Mouse (Mus musculus): Measurements from ENCODE around the gene Jdp2. TPM values are rescaled to one million over a fixed set of nuclear protein-coding genes. Genes with fewer than 3 reads are reported as not detected.
A peak's percentile ranks its signal among the peaks of the same experiment; 100 is the strongest.

The Jdp2 gene
- polyA plus RNA-seq, 1 experiment from 2014 or later: 0.17 TPM

- Histone ChIP-seq H3K4me3 (no peak overlapping the region), H3K36me3 (no peaks in the 10 kb centered on the region)
- WGBS (ENCODE audit: insufficient replicate concordance): 25% methylated on average over 4 of the region's 4 CpGs
Observed at GRCm38 (mm10) chr12:85575496-85575840, 23.4 kb upstream of the Jdp2 start.

GRCm38 (mm10) chr12:85581261-85582066 is 17.4 kb upstream of the Jdp2 start:
- Histone ChIP-seq H3K9ac (no peak overlapping the region), H3K36me3 (no peaks in the 10 kb centered on the region), H3K27ac (no peak overlapping the region), H3K4me1 (no peaks in the 10 kb centered on the region), H3K4me3 (no peak overlapping the region), H3K27me3 (replicated peaks) (no peaks in the 10 kb centered on the region; the same call in 1 of the 2 replicates), H3K9me3 (replicated peaks) (no peaks in the 10 kb centered on the region), H3K4me2 (no peak overlapping the region)
- no peak for ATAC-seq
- 55% methylated on average over 15 of the region's 15 CpGs for WGBS (ENCODE audit: insufficient replicate concordance)

More at GRCm38 (mm10) chr12:85575496-85575840, 23.4 kb upstream of the Jdp2 start:
- no peak overlapping the region for H3K27ac ChIP-seq
- H3K9me3 ChIP-seq (replicated peaks): no peaks in the 10 kb centered on the region
- H3K27me3 ChIP-seq (replicated peaks): peaks cover 7% of the 10 kb centered on the region; the same call in 1 of the 2 replicates
- ATAC-seq: no peak
- H3K9ac ChIP-seq: no peak overlapping the region
- no peak overlapping the region for H3K4me2 ChIP-seq
- no peaks in the 10 kb centered on the region for H3K4me1 ChIP-seq

GRCm38 (mm10) chr12:85582067-85582316 is 16.8 kb upstream of the Jdp2 start:
- ATAC-seq: no peak
- WGBS (ENCODE audit: insufficient replicate concordance): 81% methylated on average over 5 of the region's 5 CpGs

GRCm38 (mm10) chr12:85585761-85586258 is 13.0 kb upstream of the Jdp2 start:
- Histone ChIP-seq H3K27me3 (replicated peaks) (0 out of 2 replicates have a peak, but pooled peaks cover 11% of the 10 kb centered on the region), H3K4me3 (no peak overlapping the region), H3K4me2 (no peak overlapping the region), H3K9me3 (replicated peaks) (no peaks in the 10 kb centered on the region), H3K4me1 (0 out of 2 replicates have a peak, but pooled peaks cover 5% of the 10 kb centered on the region), H3K36me3 (no peaks in the 10 kb centered on the region), H3K27ac (no peak overlapping the region), H3K9ac (no peak overlapping the region)
- no peak for ATAC-seq
- WGBS (ENCODE audit: insufficient replicate concordance): 64% methylated on average over 11 of the region's 11 CpGs

More at GRCm38 (mm10) chr12:85582067-85582316, 16.8 kb upstream of the Jdp2 start:
- no peaks in the 10 kb centered on the region for H3K27me3 ChIP-seq (replicated peaks)
- H3K36me3 ChIP-seq: no peaks in the 10 kb centered on the region
- H3K4me2 ChIP-seq: no peak overlapping the region
- no peak overlapping the region for H3K4me3 ChIP-seq
- no peaks in the 10 kb centered on the region for H3K4me1 ChIP-seq
- no peaks in the 10 kb centered on the region for H3K9me3 ChIP-seq (replicated peaks)
- H3K9ac ChIP-seq: no peak overlapping the region
- H3K27ac ChIP-seq: no peak overlapping the region

- H3K4me2 ChIP-seq: no peak overlapping the region
- no peak overlapping the region for H3K4me3 ChIP-seq
- 0 out of 2 replicates have a peak, but pooled peaks cover 5% of the 10 kb centered on the region for H3K4me1 ChIP-seq
- no peak overlapping the region for H3K27ac ChIP-seq
- H3K27me3 ChIP-seq (replicated peaks): peaks cover 11% of the 10 kb centered on the region; the same call in 1 of the 2 replicates
- no peaks in the 10 kb centered on the region for H3K36me3 ChIP-seq
- no peak overlapping the region for H3K9ac ChIP-seq
- WGBS (ENCODE audit: insufficient replicate concordance): 48% methylated on average over 5 of the region's 5 CpGs
- H3K9me3 ChIP-seq (replicated peaks): no peaks in the 10 kb centered on the region
- no peak for ATAC-seq
Observed at GRCm38 (mm10) chr12:85589870-85590382, 8.9 kb upstream of the Jdp2 start.

GRCm38 (mm10) chr12:85592943-85593342 is 5.9 kb upstream of the Jdp2 start:
- Histone ChIP-seq H3K4me3 (no peak overlapping the region), H3K9ac (no peak overlapping the region), H3K4me1 (0 out of 2 replicates have a peak, but pooled peaks cover 5% of the 10 kb centered on the region), H3K9me3 (replicated peaks) (no peaks in the 10 kb centered on the region), H3K36me3 (no peaks in the 10 kb centered on the region), H3K4me2 (no peak overlapping the region), H3K27me3 (replicated peaks) (peaks cover 32% of the 10 kb centered on the region), H3K27ac (no peak overlapping the region)
- 30% methylated on average over 8 of the region's 9 CpGs for WGBS (ENCODE audit: insufficient replicate concordance)
- no peak for ATAC-seq

GRCm38 (mm10) chr12:85594390-85594789 is 4.4 kb upstream of the Jdp2 start:
- no peak for ATAC-seq
- no peak overlapping the region for H3K9ac ChIP-seq
- no peaks in the 10 kb centered on the region for H3K36me3 ChIP-seq
- H3K27me3 ChIP-seq (replicated peaks): peaks cover 39% of the 10 kb centered on the region
- H3K27ac ChIP-seq: no peak overlapping the region
- no peaks in the 10 kb centered on the region for H3K9me3 ChIP-seq (replicated peaks)
- H3K4me2 ChIP-seq: no peak overlapping the region
- H3K4me3 ChIP-seq: no peak overlapping the region
- peaks cover 12% of the 10 kb centered on the region; the same call in 1 of the 2 replicates for H3K4me1 ChIP-seq
- WGBS (ENCODE audit: insufficient replicate concordance): 61% methylated on average over 2 of the region's 2 CpGs

- Histone ChIP-seq H3K27ac (no peak overlapping the region), H3K27me3 (replicated peaks) (peaks cover 75% of the 10 kb centered on the region), H3K9ac (no peak overlapping the region), H3K4me3 (peak overlapping the region; percentile 63), H3K36me3 (no peaks in the 10 kb centered on the region), H3K4me1 (peaks cover 20% of the 10 kb centered on the region; the same call in 1 of the 2 replicates), H3K4me2 (peak overlapping the region; percentile 72), H3K9me3 (replicated peaks) (no peaks in the 10 kb centered on the region)
- no peak for ATAC-seq
- WGBS (ENCODE audit: insufficient replicate concordance): 47% methylated on average over 11 of the region's 11 CpGs
Observed at GRCm38 (mm10) chr12:85598053-85598452, 774 bp upstream of the Jdp2 start.

GRCm38 (mm10) chr12:85599478-85600152 is 788 bp downstream of the Jdp2 start:
- H3K9me3 ChIP-seq (replicated peaks): no peaks in the 10 kb centered on the region
- H3K27me3 ChIP-seq (replicated peaks): peaks cover 84% of the 10 kb centered on the region
- H3K36me3 ChIP-seq: no peaks in the 10 kb centered on the region
- peak overlapping the region; percentile 63 for H3K4me3 ChIP-seq
- peak overlapping the region; percentile 72 for H3K4me2 ChIP-seq
- 2% methylated on average over 40 of the region's 49 CpGs for WGBS (ENCODE audit: insufficient replicate concordance)
- peak overlapping the region; percentile 56 for H3K27ac ChIP-seq
- H3K4me1 ChIP-seq: peaks cover 26% of the 10 kb centered on the region
- H3K9ac ChIP-seq: peak overlapping the region; percentile 62
- peak; percentile 27 for ATAC-seq

GRCm38 (mm10) chr12:85600637-85601036 is 1.8 kb downstream of the Jdp2 start:
- Histone ChIP-seq H3K27ac (no peak overlapping the region), H3K36me3 (no peaks in the 10 kb centered on the region), H3K4me1 (peaks cover 26% of the 10 kb centered on the region), H3K9me3 (replicated peaks) (no peaks in the 10 kb centered on the region), H3K27me3 (replicated peaks) (peaks cover 78% of the 10 kb centered on the region), H3K4me3 (0 out of 2 replicates have a peak overlapping the region, but pooled peaks have one; percentile 63), H3K9ac (no peak overlapping the region), H3K4me2 (peak overlapping the region; percentile 72)
- 33% methylated on average over 7 of the region's 7 CpGs for WGBS (ENCODE audit: insufficient replicate concordance)
- ATAC-seq: no peak

- Histone ChIP-seq H3K27ac (no peak overlapping the region), H3K9me3 (replicated peaks) (no peaks in the 10 kb centered on the region), H3K4me2 (no peak overlapping the region), H3K9ac (no peak overlapping the region), H3K27me3 (replicated peaks) (peaks cover 74% of the 10 kb centered on the region), H3K36me3 (no peaks in the 10 kb centered on the region), H3K4me3 (no peak overlapping the region), H3K4me1 (peaks cover 26% of the 10 kb centered on the region)
- WGBS (ENCODE audit: insufficient replicate concordance): 69% methylated on average over 6 of the region's 6 CpGs
- no peak for ATAC-seq
Observed at GRCm38 (mm10) chr12:85601531-85601930, 2.7 kb downstream of the Jdp2 start.

- Histone ChIP-seq H3K4me3 (no peak overlapping the region), H3K4me1 (peaks cover 26% of the 10 kb centered on the region), H3K9me3 (replicated peaks) (no peaks in the 10 kb centered on the region), H3K27me3 (replicated peaks) (peaks cover 68% of the 10 kb centered on the region), H3K4me2 (0 out of 2 replicates have a peak overlapping the region, but pooled peaks have one; percentile 4), H3K9ac (no peak overlapping the region), H3K27ac (no peak overlapping the region), H3K36me3 (no peaks in the 10 kb centered on the region)
- WGBS (ENCODE audit: insufficient replicate concordance): 22% methylated on average over 2 of the region's 2 CpGs
- no peak for ATAC-seq
Observed at GRCm38 (mm10) chr12:85602153-85602552, 3.3 kb downstream of the Jdp2 start.

Measured in liver, embryonic 12.5 days (tissue).